12 mouse cellular contexts compared by ENCODE assay signal in the genomic region with DNA sequence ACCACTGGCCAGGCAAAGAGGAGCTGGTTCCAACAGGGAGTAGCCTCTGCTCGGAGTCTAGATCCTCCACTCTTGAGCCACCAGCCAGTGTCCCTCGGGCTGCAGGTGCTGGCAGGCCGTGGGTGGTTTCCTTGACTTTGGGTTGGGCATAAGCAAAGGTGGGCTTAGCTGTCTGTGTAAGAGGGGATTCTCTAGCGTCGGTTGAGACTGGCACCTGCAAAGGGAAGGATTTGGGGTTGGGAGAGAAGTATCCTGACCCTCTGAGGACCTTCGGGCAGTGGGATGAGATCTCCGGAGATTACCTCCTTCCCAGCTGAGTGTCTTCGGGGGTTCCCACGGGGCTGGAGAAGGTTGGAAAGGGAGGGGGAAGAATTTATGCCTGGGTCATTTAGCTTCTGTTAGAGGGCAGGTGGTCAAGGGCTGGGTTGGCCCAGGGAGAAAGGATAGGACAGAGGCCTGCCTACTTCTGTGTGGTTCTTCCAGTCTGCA. TPM values are rescaled to one million over a fixed set of nuclear protein-coding genes. Genes with fewer than 3 reads are reported as not detected.
A peak's percentile ranks its signal among the peaks of the same experiment; 100 is the strongest.
DNase-seq lines count a peak whose midpoint lies in the region; ATAC-seq lines count a peak whose summit lies in the region.
"Had no signal": no experiment of that assay in that cellular context is flagged by ENCODE, and none has a peak within 500 bp of the region (broad histone marks: within the 10 kb centered on the region; RNA-seq: fewer than 3 reads in every experiment).

No protein-coding gene starts in this region.

- no peak overlapping the region for H3K4me2 ChIP-seq in embryonic facial prominence, embryonic 14.5 days (ENCODE audit: low read depth, low read length)
- H3K4me2 ChIP-seq in hindbrain, embryonic 14.5 days (replicated peaks), result peak overlapping the region; percentile 77
- H3K4me2 ChIP-seq in neural tube, embryonic 11.5 days (ENCODE audit: low read depth), result peak overlapping the region; percentile 69

- 3% methylated on average over 9 of the region's 9 CpGs for WGBS in embryonic facial prominence, embryonic 14.5 days
- 4% methylated on average over 9 of the region's 9 CpGs for WGBS in hindbrain, embryonic 14.5 days
- WGBS in neural tube, embryonic 11.5 days, result 2% methylated on average over 9 of the region's 9 CpGs

- no peak overlapping the region for H3K27ac ChIP-seq in embryonic facial prominence, embryonic 14.5 days (replicated peaks; ENCODE audit: low read depth, low read length)
- peak overlapping the region; percentile 99 for H3K27ac ChIP-seq in hindbrain, embryonic 14.5 days
- H3K27ac ChIP-seq in neural tube, embryonic 11.5 days (ENCODE audit: low read depth, low read length), result peak overlapping the region; percentile 96
- H3K27ac ChIP-seq: heart, embryonic 15.5 days had no signal

- H3K9me3 ChIP-seq in embryonic facial prominence, embryonic 14.5 days (ENCODE audit: control insufficient read depth, low read length), result no peaks in the 10 kb centered on the region
- no peaks in the 10 kb centered on the region for H3K9me3 ChIP-seq in hindbrain, embryonic 14.5 days (ENCODE audit: control insufficient read depth, low read length)
- H3K9me3 ChIP-seq in neural tube, embryonic 11.5 days (ENCODE audit: control insufficient read depth, low read length), result no peaks in the 10 kb centered on the region
- H3K9me3 ChIP-seq: heart, embryonic 15.5 days had no signal

- ATAC-seq in cerebellum, adult (ENCODE audit: insufficient number of reproducible peaks, low FRiP score, low TSS enrichment), result no peak
- no peak for ATAC-seq in embryonic facial prominence, embryonic 14.5 days (ENCODE audit: low read depth)
- no peak for ATAC-seq in hindbrain, embryonic 14.5 days (ENCODE audit: low FRiP score)
- ATAC-seq in neural tube, embryonic 11.5 days (ENCODE audit: insufficient read depth, low FRiP score, low TSS enrichment), result no peak
- no peak for ATAC-seq in frontal cortex, adult (ENCODE audit: low TSS enrichment)

- peaks cover 88% of the 10 kb centered on the region for H3K27me3 ChIP-seq in embryonic facial prominence, embryonic 14.5 days (replicated peaks; ENCODE audit: control insufficient read depth, insufficient read depth, low read length)
- no peaks in the 10 kb centered on the region for H3K27me3 ChIP-seq in hindbrain, embryonic 14.5 days (ENCODE audit: control insufficient read depth, insufficient read depth, low read length)
- peaks cover 23% of the 10 kb centered on the region; the same call in 1 of the 2 replicates for H3K27me3 ChIP-seq in neural tube, embryonic 11.5 days (ENCODE audit: control insufficient read depth, insufficient read depth, low read length)

- peak; percentile 59 for DNase-seq in cerebellum, adult 9-10 months
- DNase-seq in embryonic facial prominence, embryonic 14.5 days (ENCODE audit: low spot score), result no peak
- DNase-seq in hindbrain, embryonic 14.5 days (ENCODE audit: low spot score), result no peak
- peak; percentile 43 for DNase-seq in neural tube, embryonic 11.5 days (ENCODE audit: low spot score)
- DNase-seq in spleen, postnatal 36 days (ENCODE audit: low spot score in 2 of 2), result no peak
- no peak for DNase-seq in kidney, postnatal 10 days
- DNase-seq: kidney, adult 18-20 months; liver; lung, postnatal 14 days had no signal

- peaks cover 16% of the 10 kb centered on the region for H3K4me1 ChIP-seq in embryonic facial prominence, embryonic 14.5 days (ENCODE audit: control insufficient read depth, insufficient read depth, low read length)
- H3K4me1 ChIP-seq in hindbrain, embryonic 14.5 days (replicated peaks; ENCODE audit: control insufficient read depth, insufficient read depth, low read length), result peaks cover 47% of the 10 kb centered on the region
- H3K4me1 ChIP-seq in neural tube, embryonic 11.5 days (ENCODE audit: control insufficient read depth, insufficient read depth, low read length), result peaks cover 36% of the 10 kb centered on the region

- H3K4me3 ChIP-seq in embryonic facial prominence, embryonic 14.5 days (ENCODE audit: low read depth, low read length), result peak overlapping the region; percentile 2; the same call in 1 of the 2 replicates
- peak overlapping the region; percentile 92 for H3K4me3 ChIP-seq in hindbrain, embryonic 14.5 days (replicated peaks; ENCODE audit: low read length)
- H3K4me3 ChIP-seq in neural tube, embryonic 11.5 days (ENCODE audit: low read depth, low read length), result peak overlapping the region; percentile 84

- no peak overlapping the region for H3K9ac ChIP-seq in embryonic facial prominence, embryonic 14.5 days (ENCODE audit: low read depth, low read length)
- H3K9ac ChIP-seq in hindbrain, embryonic 14.5 days, result peak overlapping the region; percentile 99
- peak overlapping the region; percentile 99 for H3K9ac ChIP-seq in neural tube, embryonic 11.5 days (ENCODE audit: low read length)
- H3K9ac ChIP-seq: heart, embryonic 15.5 days had no signal

- no peaks in the 10 kb centered on the region for H3K36me3 ChIP-seq in embryonic facial prominence, embryonic 14.5 days (ENCODE audit: control insufficient read depth, insufficient read depth, low read length)
- H3K36me3 ChIP-seq in hindbrain, embryonic 14.5 days (replicated peaks; ENCODE audit: control insufficient read depth, insufficient read depth), result peaks cover 7% of the 10 kb centered on the region
- H3K36me3 ChIP-seq in neural tube, embryonic 11.5 days (ENCODE audit: control insufficient read depth, insufficient read depth, low read length), result no peaks in the 10 kb centered on the region
- H3K36me3 ChIP-seq: heart, embryonic 15.5 days had no signal

RNA-seq across cellular contexts. Expression of a gene that starts 28.9 kb away (rescaled TPM):
- 59.2 and 62.2 TPM in 2 replicates for polyA plus RNA-seq in embryonic facial prominence, embryonic 14.5 days (2014; fragmentation: Nextera tagmentation; extraction: Ambion mirVana)
- polyA plus RNA-seq in hindbrain, embryonic 14.5 days (2014; fragmentation: Nextera tagmentation; extraction: Ambion mirVana), result 50.0 and 56.6 TPM in 2 replicates
- polyA plus RNA-seq in neural tube, embryonic 11.5 days (2014; fragmentation: Nextera tagmentation; extraction: Ambion mirVana), result 75.7 and 77.9 TPM in 2 replicates

RNA-seq across cellular contexts. Expression of a gene that starts 36.9 kb away (rescaled TPM):
- polyA plus RNA-seq in embryonic facial prominence, embryonic 14.5 days (2014; fragmentation: Nextera tagmentation; extraction: Ambion mirVana), result 0.17 TPM in 1 of 2 replicates, not detected in the other
- 0.33 TPM in 1 of 2 replicates, not detected in the other for polyA plus RNA-seq in hindbrain, embryonic 14.5 days (2014; fragmentation: Nextera tagmentation; extraction: Ambion mirVana)
- 0.25 and 0.46 TPM in 2 replicates for polyA plus RNA-seq in neural tube, embryonic 11.5 days (2014; fragmentation: Nextera tagmentation; extraction: Ambion mirVana)
- polyA plus RNA-seq: heart, embryonic 15.5 days had no signal

Comparison
In these comparisons a context has a peak if more than half of its experiments do, and no peak if none do; other contexts are left out.
1. DNase-seq: peak in cerebellum, adult 9-10 months (single experiment) and neural tube, embryonic 11.5 days (single experiment); none in embryonic facial prominence, embryonic 14.5 days (single experiment), hindbrain, embryonic 14.5 days (single experiment), spleen, postnatal 36 days (0 of 2) and kidney, postnatal 10 days (single experiment).
2. H3K4me3 ChIP-seq: peak in every context shown above with its lines; median percentile 92 in hindbrain, embryonic 14.5 days; 84 in neural tube, embryonic 11.5 days; 2 in embryonic facial prominence, embryonic 14.5 days.